Mouse (Mus musculus) cerebellum, adult 8-10 months (tissue): ENCODE results near the gene Wrap73.

ENCODE experiments used
- DNase-seq: peaks from one replicate; pipeline ENCODE4 v3.0.0; 2022

Wrap73 gene

GRCm38 (mm10) chr4:154186002-154186537 lies 43.9 kb downstream of the Wrap73 start:
- no peak for DNase-seq

GRCm38 (mm10) chr4:154188948-154189347 lies 46.8 kb downstream of the Wrap73 start:
- no peak for DNase-seq

GRCm38 (mm10) chr4:154197961-154198360 lies 55.8 kb downstream of the Wrap73 start:
- DNase-seq: no peak

- no peak for DNase-seq
Observed at GRCm38 (mm10) chr4:154198377-154198961, 56.3 kb downstream of the Wrap73 start.

- no peak for DNase-seq
Observed at GRCm38 (mm10) chr4:154201511-154201910, 59.3 kb downstream of the Wrap73 start.

GRCm38 (mm10) chr4:154204532-154204931 lies 62.4 kb downstream of the Wrap73 start:
- DNase-seq: peak; percentile 87

- peak; percentile 32 for DNase-seq
Observed at GRCm38 (mm10) chr4:154205392-154205791, 63.2 kb downstream of the Wrap73 start.

- DNase-seq: peak; percentile 69
Observed at GRCm38 (mm10) chr4:154207261-154207660, 65.1 kb downstream of the Wrap73 start.

GRCm38 (mm10) chr4:154209054-154209453 lies 66.9 kb downstream of the Wrap73 start:
- no peak for DNase-seq

- DNase-seq: no peak
Observed at GRCm38 (mm10) chr4:154209825-154210224, 67.7 kb downstream of the Wrap73 start.

- no peak for DNase-seq
Observed at GRCm38 (mm10) chr4:154211459-154211858, 69.3 kb downstream of the Wrap73 start.

- no peak for DNase-seq
Observed at GRCm38 (mm10) chr4:154213586-154213985, 71.4 kb downstream of the Wrap73 start.

GRCm38 (mm10) chr4:154214075-154214474 lies 71.9 kb downstream of the Wrap73 start:
- no peak for DNase-seq
